Mouse (Mus musculus) liver, embryonic 12.5 days (tissue): ENCODE results near the gene Oit3. TPM values are rescaled to one million over a fixed set of nuclear protein-coding genes. Genes with fewer than 3 reads are reported as not detected.

Experiments
- ATAC-seq: fragments of 200-750 bp; cut with Nextera tagmentation; 2 replicates; pipeline ENCODE4 v1.8.0; 2017; ENCODE audit warnings: moderate number of reproducible peaks, mild to moderate bottlenecking, moderate library complexity
- H3K27ac ChIP-seq: fragments of 300-500 bp; sonication (generic); 2 replicates; pipeline ENCODE4 v1.5.1; 2016; ENCODE audit warnings: mild to moderate bottlenecking
- H3K27me3 ChIP-seq: fragments of 300-500 bp; sonication (generic); replicated peaks from 2 replicates; pipeline ENCODE4 v1.6.1; 2016; ENCODE audit warnings: mild to moderate bottlenecking, moderate library complexity
- H3K36me3 ChIP-seq: fragments of 300-500 bp; sonication (generic); 2 replicates; pipeline ENCODE4 v1.6.1; 2016; ENCODE audit warnings: mild to moderate bottlenecking, moderate library complexity
- H3K4me1 ChIP-seq: fragments of 300-500 bp; sonication (generic); 2 replicates; pipeline ENCODE4 v1.6.1; 2016
- H3K4me2 ChIP-seq: fragments of 300-500 bp; sonication (generic); 2 replicates; pipeline ENCODE4 v1.6.1; 2016; ENCODE audit warnings: mild to moderate bottlenecking, moderate library complexity
- H3K4me3 ChIP-seq: fragments of 300-500 bp; sonication (generic); 2 replicates; pipeline ENCODE4 v1.5.1; 2016; ENCODE audit warnings: mild to moderate bottlenecking, moderate library complexity
- H3K9ac ChIP-seq: fragments of 300-500 bp; sonication (generic); 2 replicates; pipeline ENCODE4 v1.6.1; 2016; ENCODE audit warnings: mild to moderate bottlenecking, moderate library complexity
- H3K9me3 ChIP-seq: fragments of 300-500 bp; sonication (generic); replicated peaks from 2 replicates; pipeline ENCODE4 v1.6.1; 2016; ENCODE audit warnings: mild to moderate bottlenecking, moderate library complexity
- WGBS: fragments of 180-500 bp; shearing (Covaris S2); methylation state at CpG from one replicate; pipeline ENCODE4 v1.1.7; 2016; ENCODE audit not compliant: insufficient replicate concordance; 5-methylcytosine and 5-hydroxymethylcytosine counted together
- polyA plus RNA-seq: library from polyadenylated mRNA; unstranded; fragments of >200 nt; fragmentation: Nextera tagmentation; extraction: Ambion mirVana; gene quantifications from 2 replicates; pipeline ENCODE4 v1.2.1, GENCODE M21; 2016

Oit3 gene
- polyA plus RNA-seq, 1 experiment from 2014 or later: 37.4 TPM

DNA sequence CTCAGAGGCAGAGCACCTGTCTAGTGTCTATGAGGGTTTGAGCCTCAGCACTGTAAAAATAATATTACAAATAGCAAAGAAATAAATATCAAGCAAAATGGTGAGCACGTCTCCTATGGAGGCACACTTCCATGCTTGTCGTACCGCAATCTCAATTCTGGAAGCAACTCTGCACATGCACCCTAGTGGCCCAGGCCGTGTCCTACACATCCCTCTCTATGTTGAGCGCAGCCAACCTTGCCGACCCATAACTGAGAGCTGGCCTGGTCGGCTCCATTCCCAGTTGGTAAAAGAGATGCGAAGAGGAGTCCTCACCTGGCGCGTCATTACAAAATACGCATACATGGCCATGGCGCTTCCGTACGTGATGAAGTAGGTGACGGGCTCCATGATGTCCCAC, 13.1 kb upstream of the Oit3 start:
- no peak for ATAC-seq
- Histone ChIP-seq H3K27me3 (no peaks in the 10 kb centered on the region), H3K4me2 (no peak overlapping the region), H3K4me1 (peaks cover 6% of the 10 kb centered on the region; the same call in 1 of the 2 replicates), H3K9me3 (no peaks in the 10 kb centered on the region), H3K4me3 (no peak overlapping the region), H3K36me3 (no peaks in the 10 kb centered on the region; the same call in 1 of the 2 replicates), H3K9ac (no peak overlapping the region), H3K27ac (no peak overlapping the region)
- 90% methylated on average over 15 of the region's 15 CpGs for WGBS

GRCm38 (mm10) chr10:59451839-59452238, 10.3 kb upstream of the Oit3 start:
- ATAC-seq: peak; percentile 40; the same call in 1 of the 2 replicates

GRCm38 (mm10) chr10:59447546-59447945, 6.0 kb upstream of the Oit3 start:
- Histone ChIP-seq H3K27me3 (no peaks in the 10 kb centered on the region), H3K9ac (no peak overlapping the region), H3K9me3 (no peaks in the 10 kb centered on the region), H3K4me3 (no peak overlapping the region), H3K36me3 (no peaks in the 10 kb centered on the region), H3K27ac (no peak overlapping the region), H3K4me2 (no peak overlapping the region), H3K4me1 (peaks cover 28% of the 10 kb centered on the region)
- 54% methylated on average over 9 of the region's 9 CpGs for WGBS
- ATAC-seq: no peak

More at GRCm38 (mm10) chr10:59451839-59452238, 10.3 kb upstream of the Oit3 start:
- Histone ChIP-seq H3K9ac (no peak overlapping the region), H3K27me3 (no peaks in the 10 kb centered on the region), H3K27ac (no peak overlapping the region), H3K9me3 (no peaks in the 10 kb centered on the region), H3K4me1 (peaks cover 11% of the 10 kb centered on the region; the same call in 1 of the 2 replicates), H3K4me2 (no peak overlapping the region), H3K36me3 (no peaks in the 10 kb centered on the region; the same call in 1 of the 2 replicates), H3K4me3 (no peak overlapping the region)
- WGBS: 53% methylated on average over 5 of the region's 5 CpGs

DNA sequence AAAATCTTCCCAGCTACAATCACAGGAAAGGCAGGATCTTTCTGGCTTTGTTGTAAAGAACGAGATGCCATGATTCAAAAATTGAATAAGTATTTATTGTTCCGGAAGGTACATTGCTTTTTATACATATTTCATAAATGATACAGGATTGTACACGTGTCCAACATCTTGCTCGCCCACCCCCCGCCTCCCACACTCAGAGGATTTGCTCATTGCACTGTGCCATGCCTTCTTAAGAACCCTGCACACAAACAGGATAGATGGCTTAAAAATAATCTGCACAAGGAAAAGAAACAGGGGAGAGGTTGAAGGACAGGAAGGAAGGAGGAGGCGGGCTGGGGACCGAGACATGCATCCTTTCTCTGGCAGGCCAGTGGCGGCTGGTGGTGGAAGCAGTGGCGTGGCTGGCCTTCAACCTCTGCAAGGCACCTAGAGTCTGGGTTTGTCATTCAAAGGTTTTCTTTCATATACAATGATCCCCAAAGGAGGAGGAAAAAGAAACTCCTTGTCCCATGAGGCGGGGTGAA, 5.4 kb upstream of the Oit3 start:
- no peak overlapping the region for H3K9ac ChIP-seq
- H3K4me1 ChIP-seq: peaks cover 27% of the 10 kb centered on the region
- no peaks in the 10 kb centered on the region for H3K36me3 ChIP-seq
- H3K4me2 ChIP-seq: no peak overlapping the region
- WGBS: 62% methylated on average over 10 of the region's 10 CpGs
- no peak overlapping the region; the same call in 1 of the 2 replicates for H3K27ac ChIP-seq
- no peak overlapping the region for H3K4me3 ChIP-seq
- no peaks in the 10 kb centered on the region for H3K9me3 ChIP-seq
- H3K27me3 ChIP-seq: no peaks in the 10 kb centered on the region
- ATAC-seq: no peak

- H3K36me3 ChIP-seq: no peaks in the 10 kb centered on the region
- ATAC-seq: no peak
- no peak overlapping the region for H3K4me3 ChIP-seq
- H3K4me2 ChIP-seq: no peak overlapping the region
- no peak overlapping the region for H3K9ac ChIP-seq
- no peak overlapping the region for H3K27ac ChIP-seq
- 23% methylated on average over 8 of the region's 8 CpGs for WGBS
- H3K27me3 ChIP-seq: no peaks in the 10 kb centered on the region
- peaks cover 25% of the 10 kb centered on the region for H3K4me1 ChIP-seq
- no peaks in the 10 kb centered on the region for H3K9me3 ChIP-seq
These were observed 3.1 kb upstream of the Oit3 start for GRCm38 (mm10) chr10:59444635-59445034.

DNA sequence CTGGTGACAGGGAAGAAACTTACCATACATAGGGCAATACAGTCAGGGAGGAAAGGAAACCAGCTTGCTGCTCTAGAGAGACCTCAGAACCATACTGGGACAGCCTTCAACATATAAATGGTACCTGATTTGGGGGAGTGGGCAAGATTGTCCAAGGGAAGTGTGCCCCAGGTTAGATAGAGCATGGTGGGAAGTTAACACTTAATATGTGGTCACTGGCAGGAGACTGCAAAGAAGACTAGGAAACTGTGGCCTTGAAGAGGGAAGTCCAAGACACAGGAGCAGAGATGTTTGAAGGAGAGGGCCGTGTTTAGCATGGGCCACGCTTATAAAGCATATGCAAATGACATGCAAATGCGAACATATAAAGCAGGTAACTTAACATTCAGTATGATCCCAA, 2.5 kb upstream of the Oit3 start:
- no peak for ATAC-seq
- Histone ChIP-seq H3K27me3 (no peaks in the 10 kb centered on the region), H3K4me1 (peaks cover 25% of the 10 kb centered on the region), H3K9me3 (no peaks in the 10 kb centered on the region), H3K36me3 (no peaks in the 10 kb centered on the region), H3K9ac (no peak overlapping the region), H3K27ac (no peak overlapping the region), H3K4me3 (no peak overlapping the region), H3K4me2 (no peak overlapping the region)
- 28% methylated on average over 3 of the region's 3 CpGs for WGBS

DNA sequence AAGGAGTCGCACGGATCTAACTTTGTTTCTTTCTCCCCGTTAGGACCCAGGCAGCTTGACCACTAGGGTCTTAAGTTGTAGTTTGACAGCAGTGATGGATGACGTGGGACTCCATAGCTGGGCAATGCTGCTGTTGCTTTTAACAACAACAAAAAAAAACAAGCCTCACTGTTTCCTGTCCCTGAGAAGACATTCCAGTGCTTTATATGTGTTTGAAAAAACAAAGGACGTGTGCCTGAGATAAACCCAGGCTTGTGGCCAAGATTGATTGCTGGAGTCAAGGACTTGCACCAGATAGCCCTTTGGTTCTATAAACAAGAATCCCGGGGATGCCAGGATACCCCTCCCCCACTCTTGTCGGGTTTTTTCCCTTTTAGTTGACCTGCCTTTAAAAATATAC, 1.6 kb upstream of the Oit3 start:
- Histone ChIP-seq H3K9ac (no peak overlapping the region), H3K27me3 (no peaks in the 10 kb centered on the region; the same call in 1 of the 2 replicates), H3K27ac (no peak overlapping the region), H3K9me3 (no peaks in the 10 kb centered on the region), H3K4me1 (peaks cover 25% of the 10 kb centered on the region), H3K4me3 (no peak overlapping the region), H3K4me2 (no peak overlapping the region), H3K36me3 (no peaks in the 10 kb centered on the region)
- no peak for ATAC-seq
- 7% methylated on average over 7 of the region's 7 CpGs for WGBS

GRCm38 (mm10) chr10:59440177-59440576, 1.4 kb downstream of the Oit3 start:
- ATAC-seq: no peak
- Histone ChIP-seq H3K27me3 (no peaks in the 10 kb centered on the region; the same call in 1 of the 2 replicates), H3K4me2 (no peak overlapping the region), H3K4me3 (peak overlapping the region; percentile 8; the same call in 1 of the 2 replicates), H3K4me1 (peaks cover 20% of the 10 kb centered on the region), H3K9ac (no peak overlapping the region), H3K36me3 (no peaks in the 10 kb centered on the region), H3K27ac (no peak overlapping the region), H3K9me3 (no peaks in the 10 kb centered on the region)
- WGBS: 36% methylated on average over 6 of the region's 6 CpGs

DNA sequence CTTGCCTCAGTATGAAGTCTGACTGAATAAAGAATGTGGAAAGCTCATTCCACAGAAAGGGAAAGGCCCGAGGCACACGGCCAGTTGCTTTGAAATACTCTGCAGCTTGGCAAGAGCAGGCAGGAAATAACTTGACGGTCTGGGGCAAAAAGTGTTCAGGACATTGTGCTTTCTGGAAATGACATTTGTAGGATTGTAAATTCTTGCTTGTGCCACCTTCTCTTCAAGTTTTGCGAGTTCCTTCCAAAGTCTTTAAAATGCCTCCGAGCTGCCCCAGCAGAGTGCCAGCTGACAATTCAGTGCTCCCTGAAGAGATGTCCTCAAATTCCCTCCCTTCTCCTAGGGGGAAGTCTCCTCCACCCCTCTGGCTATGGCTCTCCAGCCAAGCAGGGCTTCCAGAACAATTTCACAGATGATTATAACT, 2.1 kb downstream of the Oit3 start:
- no peak for ATAC-seq
- WGBS: 53% methylated on average over 5 of the region's 5 CpGs
- no peak overlapping the region for H3K4me2 ChIP-seq

GRCm38 (mm10) chr10:59438651-59439050, 2.9 kb downstream of the Oit3 start:
- Histone ChIP-seq H3K4me2 (no peak overlapping the region), H3K27me3 (no peaks in the 10 kb centered on the region; the same call in 1 of the 2 replicates), H3K36me3 (no peaks in the 10 kb centered on the region), H3K9me3 (no peaks in the 10 kb centered on the region), H3K9ac (no peak overlapping the region), H3K4me1 (peaks cover 8% of the 10 kb centered on the region), H3K4me3 (no peak overlapping the region), H3K27ac (no peak overlapping the region)
- 81% methylated on average over 12 of the region's 12 CpGs for WGBS
- no peak for ATAC-seq

More for the DNA sequence above, 2.1 kb downstream of the Oit3 start:
- H3K36me3 ChIP-seq: no peaks in the 10 kb centered on the region
- no peak overlapping the region for H3K4me3 ChIP-seq
- H3K9me3 ChIP-seq: no peaks in the 10 kb centered on the region
- H3K27ac ChIP-seq: no peak overlapping the region
- H3K4me1 ChIP-seq: peaks cover 16% of the 10 kb centered on the region
- no peaks in the 10 kb centered on the region; the same call in 1 of the 2 replicates for H3K27me3 ChIP-seq
- no peak overlapping the region for H3K9ac ChIP-seq

DNA sequence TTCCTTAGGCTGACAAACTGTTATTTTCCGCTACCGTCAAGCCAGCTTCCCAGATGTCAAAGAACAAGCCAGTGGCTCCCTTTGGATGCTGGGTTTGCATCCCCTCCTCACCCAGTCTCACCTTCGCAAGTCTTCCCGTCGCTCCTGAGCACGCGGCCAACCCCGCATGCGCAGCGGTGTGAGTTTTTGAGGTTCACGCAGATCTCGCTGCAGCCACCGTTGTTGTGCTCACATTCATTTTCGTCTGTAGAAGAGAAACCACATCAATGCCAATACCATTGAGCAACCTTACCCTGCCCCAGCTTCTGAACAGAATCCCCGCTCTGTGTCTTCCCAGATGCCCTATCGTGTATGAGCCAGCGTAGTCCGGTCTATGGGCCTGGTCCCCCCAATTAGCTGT, 5.8 kb downstream of the Oit3 start:
- Histone ChIP-seq H3K27ac (no peak overlapping the region), H3K4me1 (peaks cover 7% of the 10 kb centered on the region), H3K4me2 (no peak overlapping the region), H3K27me3 (no peaks in the 10 kb centered on the region; the same call in 1 of the 2 replicates), H3K9ac (no peak overlapping the region), H3K36me3 (no peaks in the 10 kb centered on the region), H3K9me3 (no peaks in the 10 kb centered on the region), H3K4me3 (no peak overlapping the region)
- 86% methylated on average over 18 of the region's 18 CpGs for WGBS
- ATAC-seq: no peak

- Histone ChIP-seq H3K4me3 (no peak overlapping the region), H3K36me3 (no peaks in the 10 kb centered on the region), H3K27ac (no peak overlapping the region), H3K4me2 (no peak overlapping the region), H3K4me1 (peaks cover 14% of the 10 kb centered on the region), H3K9me3 (no peaks in the 10 kb centered on the region), H3K9ac (no peak overlapping the region), H3K27me3 (no peaks in the 10 kb centered on the region)
- peak; percentile 65 for ATAC-seq
- 5% methylated on average over 6 of the region's 6 CpGs for WGBS
These were observed 10.8 kb downstream of the Oit3 start for GRCm38 (mm10) chr10:59430701-59431218.
